Mouse (Mus musculus): Measurements from ENCODE around the gene Iffo2.

Iffo2 gene

DNA sequence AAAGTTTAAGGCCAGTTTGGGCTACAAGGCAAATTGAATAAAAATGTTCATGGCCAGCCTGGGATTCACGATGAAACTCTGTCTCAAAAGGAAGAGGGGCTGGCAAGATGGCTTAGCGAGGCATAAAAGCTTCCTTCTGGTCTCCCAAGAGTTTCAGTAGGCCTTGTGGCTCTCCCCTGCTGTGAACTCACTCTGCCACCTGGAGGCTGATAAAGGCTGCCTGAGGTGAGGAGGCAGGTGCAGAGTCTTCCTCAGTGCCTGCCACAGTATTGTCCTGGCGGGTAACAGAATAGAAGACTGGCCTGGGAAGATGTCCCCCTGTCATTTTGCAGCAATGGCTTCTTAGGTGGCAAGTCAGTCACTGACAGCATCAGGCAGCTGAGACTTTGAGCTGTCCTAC lies 52.6 kb downstream of the Iffo2 start:
- DNase-seq, result no peak

- no peak for DNase-seq
These were observed 53.4 kb downstream of the Iffo2 start for GRCm38 (mm10) chr4:139583629-139584245.

DNA sequence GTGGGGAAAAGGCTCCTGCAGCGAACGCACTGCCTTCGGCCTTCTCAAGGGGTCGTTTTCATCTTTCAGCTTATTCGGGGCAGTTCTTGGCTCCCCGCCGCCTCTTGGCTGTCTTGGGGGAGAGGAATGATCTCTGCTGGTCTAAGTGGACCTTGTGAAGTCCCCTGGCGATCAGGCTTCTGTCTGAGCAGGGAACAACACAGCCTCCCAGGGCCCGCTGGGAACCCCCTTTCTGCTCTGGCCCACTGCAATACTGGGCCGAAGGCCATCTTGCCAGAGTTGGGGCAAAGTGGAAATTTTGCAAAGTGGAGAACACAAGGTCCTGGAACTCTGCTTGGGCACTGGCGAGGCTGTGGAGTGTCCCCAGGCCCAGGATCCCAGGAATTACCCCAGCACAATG lies 54.4 kb downstream of the Iffo2 start:
- DNase-seq, result no peak

- DNase-seq, result no peak
These were observed 55.4 kb downstream of the Iffo2 start for GRCm38 (mm10) chr4:139585713-139586112.

DNA sequence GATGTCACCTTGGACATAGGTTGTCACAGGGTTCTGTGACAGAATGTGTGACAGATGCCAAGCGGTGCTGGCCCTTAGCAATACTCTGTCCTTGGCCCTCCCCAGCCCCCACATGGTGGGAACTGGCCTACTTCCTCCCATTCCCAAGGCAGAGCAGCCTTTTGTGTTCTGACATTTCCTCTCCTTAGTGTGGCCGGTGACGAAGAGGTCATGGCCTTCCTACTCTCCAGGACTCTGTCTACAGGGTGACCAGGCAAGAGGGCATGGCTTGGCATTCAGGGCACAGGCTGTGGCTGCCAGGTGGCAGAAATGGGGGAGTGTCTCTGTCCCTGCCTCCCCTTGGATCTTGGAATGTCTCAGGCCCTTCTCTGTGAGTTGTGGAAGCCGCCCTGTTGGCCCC lies 57.0 kb downstream of the Iffo2 start:
- DNase-seq, result no peak

DNA sequence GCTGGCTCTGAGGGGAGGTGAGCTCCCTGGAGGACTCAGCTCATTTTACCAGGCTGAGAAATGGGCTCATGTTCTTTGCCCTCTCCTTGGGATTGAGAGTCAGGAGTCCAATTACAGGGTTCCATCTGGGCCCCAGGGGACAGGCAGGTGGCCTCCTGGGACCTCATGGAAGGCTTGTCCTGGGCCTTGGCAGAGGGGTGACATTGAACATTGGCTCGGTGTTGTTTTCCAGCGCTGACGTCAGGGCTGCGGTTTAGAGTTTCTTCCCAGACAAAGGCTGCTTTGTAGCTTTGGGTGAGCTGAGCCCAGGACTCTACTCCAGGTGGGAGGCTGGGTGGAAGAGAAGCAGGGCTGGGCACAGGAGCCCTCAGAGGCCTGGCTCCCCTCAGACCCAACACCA lies 57.4 kb downstream of the Iffo2 start:
- no peak for DNase-seq

DNA sequence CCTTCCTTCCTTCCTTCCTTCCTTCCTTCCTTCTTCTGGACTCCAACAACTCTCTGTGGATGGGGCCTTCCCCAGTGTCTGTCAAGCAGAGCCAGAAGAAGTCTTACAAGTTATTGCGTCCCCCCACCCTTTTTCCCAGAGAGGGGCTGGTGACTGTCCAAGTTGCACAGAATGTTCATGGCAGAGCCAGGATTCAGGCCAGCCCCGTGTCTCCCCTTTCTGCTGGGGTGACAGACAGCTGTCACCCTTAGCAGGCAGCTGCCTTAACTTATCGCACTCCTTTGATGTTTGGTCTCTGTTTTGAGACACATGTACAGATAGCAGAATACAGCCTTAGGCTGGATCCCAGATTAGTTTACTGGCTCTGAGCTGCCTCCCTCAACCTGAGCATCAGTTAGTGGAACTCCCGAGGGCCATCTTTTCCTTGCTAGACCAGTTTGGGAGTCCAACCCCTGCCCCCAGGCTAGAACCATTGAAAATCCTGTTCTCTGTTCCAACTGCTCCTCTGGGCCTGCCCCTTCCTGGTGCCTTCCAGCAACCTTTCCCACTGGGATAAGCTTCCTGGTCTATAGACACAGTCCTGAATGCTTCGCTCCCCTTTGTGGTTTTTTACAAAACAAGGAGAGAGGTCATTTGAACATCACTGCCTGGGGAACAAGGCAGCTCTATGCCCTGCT lies 59.1 kb downstream of the Iffo2 start:
- no peak for DNase-seq

DNA sequence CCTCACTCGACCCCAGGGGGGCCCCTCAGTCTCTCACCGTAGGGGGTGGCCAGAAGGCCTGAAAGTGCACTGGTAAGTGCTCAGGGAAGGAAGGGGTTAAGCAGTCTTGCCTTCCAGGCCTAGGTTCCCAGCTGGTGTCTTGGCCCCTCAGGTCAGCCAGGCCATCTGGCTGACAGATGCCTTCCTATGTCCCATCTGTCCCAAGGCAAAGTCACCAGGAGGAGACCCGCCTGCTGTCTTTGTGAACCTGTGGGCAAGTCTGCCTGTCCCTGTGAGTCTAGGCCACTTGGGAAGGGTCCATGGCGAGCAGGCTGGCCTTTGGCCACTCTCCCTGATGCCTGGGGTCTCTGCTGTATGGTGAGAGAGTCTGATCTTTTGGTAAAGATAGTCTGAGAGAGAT lies 60.1 kb downstream of the Iffo2 start:
- no peak for DNase-seq

DNA sequence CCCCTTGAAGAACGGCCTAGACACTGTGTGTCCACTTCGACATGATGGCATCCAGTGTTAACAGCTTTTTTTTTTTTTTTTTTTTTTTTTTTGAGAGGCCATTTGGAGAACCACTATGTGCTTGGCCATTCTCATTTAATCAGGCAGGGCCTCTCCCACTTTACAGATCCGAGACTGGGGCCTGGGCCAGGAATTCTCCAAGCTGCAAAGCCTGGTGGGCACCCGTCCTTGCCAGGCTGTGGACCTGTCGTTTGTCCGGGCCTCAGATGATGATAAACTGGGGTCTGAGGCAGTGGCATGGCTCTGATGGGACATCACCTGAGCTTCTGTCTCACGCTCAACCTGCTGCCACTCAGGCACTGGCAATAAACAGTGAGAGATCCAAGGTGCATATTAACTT lies 62.5 kb downstream of the Iffo2 start:
- no peak for DNase-seq

- DNase-seq, result no peak
These were observed 63.0 kb downstream of the Iffo2 start for GRCm38 (mm10) chr4:139593383-139593782.

GRCm38 (mm10) chr4:139594062-139594461 lies 63.7 kb downstream of the Iffo2 start:
- no peak for DNase-seq

DNA sequence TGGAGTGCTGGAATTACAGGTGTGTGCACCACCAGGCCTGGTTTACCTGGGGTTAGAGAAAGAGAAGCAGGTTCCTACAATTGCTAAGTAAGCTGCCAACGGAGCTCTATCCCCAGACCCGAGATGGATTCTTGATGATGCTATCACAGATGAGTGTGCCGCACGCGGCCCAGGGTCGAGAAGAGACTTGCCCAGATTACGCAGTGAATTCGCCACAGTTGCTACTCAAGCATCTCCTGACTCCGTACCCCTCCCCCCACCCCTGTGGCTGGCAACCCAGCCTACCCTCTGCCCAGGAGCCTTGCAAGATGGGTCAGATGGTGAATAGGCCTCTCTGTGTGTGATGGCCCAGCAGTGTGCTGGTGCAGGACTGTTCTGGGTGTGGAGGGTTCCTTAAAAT lies 66.4 kb downstream of the Iffo2 start:
- no peak for DNase-seq

DNA sequence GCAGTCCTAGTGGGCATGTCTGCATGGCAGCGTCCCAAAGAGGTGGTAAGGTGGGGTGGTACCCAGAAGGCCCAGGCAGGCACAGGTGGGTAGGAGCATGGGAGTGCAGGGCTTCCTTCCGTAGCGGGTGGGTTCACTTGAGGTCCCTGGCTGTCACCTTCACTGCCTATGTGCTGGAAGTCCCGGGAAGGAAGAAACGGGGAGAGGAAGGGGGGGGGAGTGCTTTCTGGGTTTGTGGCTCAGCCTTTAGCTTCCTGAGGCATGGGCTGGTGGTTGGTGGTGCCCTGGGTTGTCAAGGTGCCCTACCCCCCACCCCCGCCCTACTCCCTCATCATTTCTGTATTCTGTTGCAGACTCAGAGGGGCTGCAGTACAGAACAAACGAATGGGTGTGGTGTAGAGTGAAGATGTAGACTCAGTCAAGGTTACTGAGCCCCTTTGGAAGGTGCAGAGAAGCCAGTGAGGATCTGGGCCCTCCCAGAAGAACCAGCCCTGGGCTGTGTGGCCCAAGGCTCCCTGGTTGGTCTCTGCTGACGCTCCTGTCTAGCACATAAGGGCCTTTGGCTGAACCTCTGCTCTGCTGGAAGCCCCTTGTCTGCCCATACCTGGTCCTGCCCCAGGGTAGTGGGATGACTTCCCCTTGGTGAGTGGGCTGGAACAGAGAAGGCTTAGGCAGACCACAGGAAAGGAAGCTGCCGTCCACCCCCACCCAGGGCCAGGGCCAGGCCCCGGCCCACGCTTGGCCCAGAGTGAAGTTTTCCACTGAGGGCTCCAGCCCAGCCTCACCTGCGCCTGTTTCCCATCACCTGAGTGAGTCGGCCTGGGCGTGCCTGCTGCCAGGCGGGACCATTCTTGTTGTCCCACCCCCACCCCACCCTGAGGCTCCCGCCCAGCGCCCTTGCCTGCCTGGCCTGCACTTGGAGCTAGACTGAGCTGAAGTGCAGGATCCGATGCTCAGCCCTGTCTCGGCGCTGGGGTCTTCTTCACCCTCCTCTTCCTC lies 67.2 kb downstream of the Iffo2 start:
- DNase-seq, result peak; percentile 45

- DNase-seq, result no peak
These were observed 68.0 kb downstream of the Iffo2 start for GRCm38 (mm10) chr4:139598356-139598755.

DNA sequence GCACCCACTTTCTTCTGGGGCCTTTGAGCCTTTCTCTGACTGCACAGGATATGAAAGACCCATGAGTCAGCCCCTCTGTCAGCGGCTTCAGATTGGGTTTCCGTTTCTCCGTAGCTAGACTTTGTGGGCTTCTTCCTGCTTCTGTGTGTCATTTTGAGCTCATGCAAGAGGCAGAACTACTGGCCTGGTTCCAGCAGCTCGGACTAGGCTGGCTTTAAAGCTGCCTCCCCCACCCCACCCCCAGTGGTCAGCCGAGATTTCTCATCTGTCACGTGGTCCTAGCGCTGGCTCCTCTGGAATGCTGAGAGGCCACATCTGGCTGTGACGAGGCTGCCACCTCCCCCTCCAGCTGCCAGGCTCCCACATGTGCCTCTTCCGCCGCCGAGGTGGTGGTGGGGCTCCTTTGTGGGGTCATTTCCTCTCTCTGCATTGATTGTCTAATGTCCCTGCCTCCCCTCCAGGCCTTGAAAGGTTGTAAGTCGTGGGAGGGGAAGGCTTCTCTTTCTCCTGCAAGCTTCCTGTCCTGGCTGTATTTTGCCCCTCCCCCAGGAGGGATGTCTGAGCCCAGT lies 68.7 kb downstream of the Iffo2 start:
- DNase-seq, result peak; percentile 78

DNA sequence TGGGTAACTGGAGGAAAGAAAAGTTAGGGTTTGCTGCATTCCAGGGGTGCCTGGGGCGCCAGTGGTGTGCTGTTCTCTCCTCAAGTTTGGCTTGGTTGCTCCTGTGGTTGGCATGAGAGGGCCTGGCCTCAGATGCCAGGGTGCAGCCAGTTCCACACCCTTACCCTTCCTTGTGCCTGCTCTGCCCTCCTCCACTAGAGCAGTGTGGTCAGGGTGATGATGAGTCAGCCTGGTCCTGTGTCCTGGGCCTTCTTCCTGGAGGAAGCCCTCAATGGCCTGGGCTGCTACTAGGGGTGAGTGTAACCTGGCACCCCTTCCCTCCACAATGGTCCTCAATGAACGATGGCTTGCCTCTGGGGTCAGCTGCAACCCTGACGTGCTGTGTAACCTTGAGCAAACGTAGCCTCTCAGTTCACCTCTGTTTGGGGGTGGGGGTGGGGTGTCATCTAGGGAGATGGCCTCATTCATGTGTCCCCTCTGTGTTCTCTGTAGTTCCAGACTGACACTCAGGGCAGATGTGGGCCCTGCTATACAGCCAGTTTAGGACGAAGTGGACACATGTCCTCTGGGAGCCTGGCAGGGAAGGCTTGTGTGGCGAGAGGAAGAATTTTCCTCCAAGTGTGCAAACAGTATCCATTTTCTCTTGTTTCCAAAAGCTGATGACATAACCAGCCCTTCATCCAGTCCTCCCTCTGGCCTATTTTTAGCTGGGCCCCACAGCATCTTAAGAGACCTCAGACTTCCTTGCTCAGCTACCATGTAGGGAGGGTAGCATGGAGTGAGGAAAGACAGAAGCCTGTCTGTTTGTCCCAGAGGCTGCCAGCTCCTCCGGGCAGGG lies 71.4 kb downstream of the Iffo2 start:
- DNase-seq, result no peak

DNA sequence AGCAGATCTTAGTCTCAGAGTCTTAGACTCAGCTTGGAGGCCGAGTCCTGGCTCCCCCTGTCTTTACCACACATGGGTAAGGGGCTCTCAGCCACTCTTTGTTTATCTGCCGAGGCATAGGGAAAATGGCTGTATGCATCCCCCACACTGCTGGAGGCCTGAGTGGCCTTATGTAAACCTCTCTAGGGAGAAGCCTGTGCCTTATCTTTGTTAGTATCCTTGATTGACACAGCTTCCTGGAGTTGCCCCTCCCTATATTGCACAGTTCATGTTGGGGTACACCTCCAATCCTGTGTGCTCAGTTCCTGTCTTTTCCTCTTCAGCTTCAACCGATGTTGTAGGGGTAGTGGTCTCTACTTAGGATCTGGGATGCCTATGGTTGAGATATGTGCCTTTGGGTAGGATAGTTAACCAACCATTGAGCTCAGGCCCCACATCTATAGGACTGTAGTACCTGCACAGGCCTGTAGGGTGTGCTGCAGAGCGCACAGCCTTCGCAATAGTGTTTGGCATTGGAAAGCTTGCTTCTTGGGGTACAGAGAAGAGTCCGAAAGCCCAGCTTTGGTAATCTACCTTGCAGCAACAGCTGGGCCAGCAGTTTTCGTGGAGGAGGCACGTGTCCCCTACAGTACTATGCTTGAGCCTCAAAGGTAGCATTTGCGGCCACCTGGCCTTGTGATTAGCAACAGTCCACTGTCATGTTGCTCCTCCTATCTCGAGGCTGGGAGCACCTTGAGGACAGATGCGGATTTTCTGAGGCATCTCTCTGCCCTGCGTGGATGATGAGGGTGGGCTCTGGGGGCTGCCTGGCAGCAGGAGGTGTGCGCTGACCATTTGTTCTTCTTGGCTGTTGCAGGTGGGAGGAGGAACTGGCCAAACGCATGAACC lies 72.3 kb downstream of the Iffo2 start, which contains the start of gene Gm21969:
Gene Gm21969, plus strand, starts transcription at position 830 of the 888 bp plus-strand sequence.
- DNase-seq, result peak; percentile 80

DNA sequence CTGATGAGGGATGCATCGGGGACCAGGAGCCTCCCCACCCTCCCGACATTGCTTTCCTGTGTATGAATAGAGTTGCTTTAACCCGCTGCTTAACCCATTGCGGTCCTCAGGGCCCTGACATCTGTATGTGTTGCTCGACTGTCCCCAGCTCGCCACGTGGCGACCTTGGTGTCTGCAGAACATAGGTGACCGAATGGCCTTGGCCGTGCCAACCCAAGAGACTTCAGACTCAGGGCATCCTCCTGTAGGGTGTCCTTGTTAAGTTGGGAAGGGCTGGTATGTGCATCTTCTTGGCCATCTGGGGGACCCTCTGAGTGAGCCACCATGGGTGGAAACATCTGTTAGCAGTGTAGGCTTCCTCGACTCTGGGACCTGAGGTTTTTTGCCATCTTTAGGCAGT lies 74.9 kb downstream of the Iffo2 start:
- no peak for DNase-seq

DNA sequence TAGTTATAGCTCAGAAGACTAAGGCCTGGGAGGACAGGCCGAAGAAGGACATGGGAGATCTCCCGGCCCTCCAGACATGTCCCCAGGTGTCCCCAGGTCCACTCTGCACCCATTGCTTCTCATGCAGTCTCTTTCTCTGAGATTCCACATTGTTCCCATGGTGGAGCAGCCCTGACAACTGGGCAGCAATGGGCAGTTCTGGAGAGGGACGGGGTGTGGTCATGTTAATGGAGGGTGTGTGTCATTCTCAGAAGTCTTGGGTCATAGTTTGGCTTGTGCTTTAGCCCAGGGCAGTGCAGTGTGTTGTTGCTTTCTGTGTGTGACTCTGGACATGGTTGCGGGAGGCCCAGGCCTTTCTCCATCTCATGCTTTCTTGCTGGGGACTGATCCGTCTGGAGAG lies 76.4 kb downstream of the Iffo2 start:
- DNase-seq, result no peak

DNA sequence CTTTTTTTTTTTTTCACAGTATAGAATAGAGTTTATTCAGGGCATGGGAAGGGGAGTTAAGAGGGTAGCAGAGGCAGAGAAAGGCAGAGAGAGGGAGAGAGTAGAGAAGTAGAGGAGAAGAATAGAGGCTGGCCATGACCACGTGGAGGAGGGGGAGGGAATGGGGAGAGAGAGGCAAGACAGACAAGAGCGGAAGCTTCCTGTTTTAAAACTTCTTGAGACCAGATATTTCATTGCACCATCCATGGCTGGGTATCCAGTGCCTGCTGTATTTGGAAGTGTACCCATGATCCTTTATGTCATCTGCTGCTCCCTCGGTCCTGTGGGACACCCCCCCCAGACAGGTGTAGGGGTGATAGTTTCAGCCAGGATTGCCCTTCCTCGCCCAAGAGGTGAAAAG lies 78.6 kb downstream of the Iffo2 start:
- no peak for DNase-seq

DNA sequence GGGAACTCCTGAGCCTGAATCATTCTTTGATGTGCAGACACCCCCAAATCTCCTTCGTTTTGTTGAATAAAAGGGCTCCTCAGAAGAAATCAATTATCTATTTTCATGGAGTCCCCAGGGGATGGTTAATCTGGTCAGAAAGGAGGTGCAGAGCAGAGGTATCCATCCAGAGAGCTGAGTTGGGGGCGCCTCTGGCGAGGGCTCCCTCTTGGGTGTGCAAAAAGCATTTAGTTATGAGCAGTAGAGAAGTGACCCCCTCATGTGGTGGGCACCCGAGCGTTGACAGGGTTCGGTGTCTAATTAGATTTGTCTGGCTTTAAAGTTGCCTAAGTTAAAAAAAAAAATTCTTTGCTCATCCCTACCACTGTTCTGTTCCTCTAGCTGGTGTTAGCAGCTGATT lies 80.6 kb downstream of the Iffo2 start:
- no peak for DNase-seq
